Mouse (Mus musculus) lung, postnatal 0 days (tissue): ENCODE results near the gene Pdzrn4.

Experiments used
- CTCF ChIP-seq: IDR thresholded peaks from 2 replicates; pipeline ENCODE4 v1.5.1; 2016; ENCODE audit warnings: antibody characterized with exemption, mild to moderate bottlenecking
- EP300 ChIP-seq: IDR thresholded peaks from 2 replicates; pipeline ENCODE4 v1.6.1; 2016; ENCODE audit warnings: antibody characterized with exemption, mild to moderate bottlenecking, control low read depth

- TF ChIP-seq CTCF (no peak; the same call in 1 of the 2 replicates), EP300 (no peak)
These were observed 200.5 kb downstream of the Pdzrn4 start for GRCm38 (mm10) chr15:92597011-92597780.
